Mouse (Mus musculus) embryonic facial prominence, embryonic 15.5 days (tissue): ENCODE measurements around the gene Abcc4. TPM values are rescaled to one million over a fixed set of nuclear protein-coding genes. Genes with fewer than 3 reads are reported as not detected.

Source experiments
- ATAC-seq: fragments of 200-750 bp; cut with Nextera tagmentation; 2 replicates; pipeline ENCODE4 v1.8.0; 2017; ENCODE audit warnings: low read depth, moderate TSS enrichment; ENCODE audit not compliant: insufficient number of reproducible peaks, low FRiP score, low TSS enrichment
- H3K27ac ChIP-seq: fragments of 300-500 bp; sonication (generic); replicated peaks from 2 replicates; pipeline ENCODE4 v1.5.1; 2015; ENCODE audit warnings: mild to moderate bottlenecking, inconsistent platforms
- H3K27me3 ChIP-seq: fragments of 300-500 bp; sonication (generic); 2 replicates; pipeline ENCODE4 v1.6.1; 2015; ENCODE audit warnings: inconsistent platforms
- H3K36me3 ChIP-seq: fragments of 300-500 bp; sonication (generic); 2 replicates; pipeline ENCODE4 v1.6.1; 2015; ENCODE audit warnings: mild to moderate bottlenecking, inconsistent platforms
- H3K4me1 ChIP-seq: fragments of 300-500 bp; sonication (generic); 2 replicates; pipeline ENCODE4 v1.6.1; 2015; ENCODE audit warnings: inconsistent platforms
- H3K4me2 ChIP-seq: fragments of 300-500 bp; sonication (generic); replicated peaks from 2 replicates; pipeline ENCODE4 v1.6.1; 2015; ENCODE audit warnings: mild to moderate bottlenecking, inconsistent platforms
- H3K4me3 ChIP-seq: fragments of 300-500 bp; sonication (generic); replicated peaks from 2 replicates; pipeline ENCODE4 v1.5.1; 2015; ENCODE audit warnings: mild to moderate bottlenecking, inconsistent platforms
- H3K9ac ChIP-seq: fragments of 300-500 bp; sonication (generic); 2 replicates; pipeline ENCODE4 v1.6.1; 2015; ENCODE audit warnings: inconsistent platforms
- H3K9me3 ChIP-seq: fragments of 300-500 bp; sonication (generic); replicated peaks from 2 replicates; pipeline ENCODE4 v1.6.1; 2016; ENCODE audit warnings: inconsistent platforms
- WGBS: fragments of 180-500 bp; shearing (Covaris S2); methylation state at CpG from one replicate; pipeline ENCODE4 v1.1.7; 2015; 5-methylcytosine and 5-hydroxymethylcytosine counted together
- polyA plus RNA-seq: library from polyadenylated mRNA; unstranded; fragments of >200 nt; fragmentation: Nextera tagmentation; extraction: Ambion mirVana; gene quantifications from 2 replicates; pipeline ENCODE4 v1.2.1, GENCODE M21; 2015

The Abcc4 gene
- polyA plus RNA-seq, 1 experiment from 2014 or later = 4.3 TPM

DNA sequence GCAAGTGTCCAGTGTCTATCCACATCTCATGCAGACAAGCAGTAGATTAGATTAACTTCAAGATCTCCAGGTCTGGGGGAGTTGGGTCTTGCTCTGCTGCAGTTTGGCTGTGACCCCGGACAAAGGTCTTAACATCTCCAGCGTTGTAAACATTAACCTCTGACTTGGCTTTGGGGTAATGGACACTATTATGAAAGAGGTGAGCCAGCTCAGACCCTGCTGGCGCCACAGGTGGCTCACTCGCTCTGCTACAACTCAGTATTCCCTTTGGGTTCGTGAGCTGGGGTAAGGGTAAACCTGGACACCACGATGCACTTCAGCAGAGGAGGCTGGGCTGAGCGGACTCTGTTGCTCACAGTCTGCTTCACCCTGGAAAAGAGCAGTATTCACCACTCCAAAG, 11.7 kb downstream of the Abcc4 start:
- no peaks in the 10 kb centered on the region for H3K27me3 ChIP-seq
- WGBS = 85% methylated on average over 7 of the region's 7 CpGs
- no peak overlapping the region for H3K4me3 ChIP-seq
- peaks cover 7% of the 10 kb centered on the region for H3K4me1 ChIP-seq
- H3K9ac ChIP-seq = no peak overlapping the region
- no peaks in the 10 kb centered on the region for H3K9me3 ChIP-seq
- no peak for ATAC-seq
- no peaks in the 10 kb centered on the region for H3K36me3 ChIP-seq
- H3K4me2 ChIP-seq = no peak overlapping the region
- no peak overlapping the region for H3K27ac ChIP-seq

DNA sequence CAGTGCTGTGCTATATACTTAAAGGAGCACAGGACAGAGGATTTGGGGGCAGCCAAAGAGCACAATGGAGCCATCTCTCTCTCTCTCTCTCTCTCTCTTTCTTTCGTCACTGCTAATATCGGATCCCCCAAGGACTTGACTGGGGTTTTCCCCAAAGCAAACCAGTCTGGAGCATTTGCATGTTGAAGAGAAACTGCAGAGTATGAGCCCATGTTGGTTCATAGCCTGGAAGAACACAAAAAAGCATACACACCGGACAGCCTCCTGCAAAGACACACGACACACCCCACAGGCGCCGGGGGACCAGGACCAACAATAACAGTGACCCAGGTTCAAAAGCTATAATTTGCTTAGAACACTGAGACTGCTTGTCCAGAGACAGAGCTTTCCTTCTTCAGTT, 14.1 kb downstream of the Abcc4 start:
- 65% methylated on average over 6 of the region's 6 CpGs for WGBS
- H3K4me2 ChIP-seq = no peak overlapping the region
- no peaks in the 10 kb centered on the region for H3K36me3 ChIP-seq
- no peaks in the 10 kb centered on the region for H3K27me3 ChIP-seq
- no peaks in the 10 kb centered on the region for H3K9me3 ChIP-seq
- no peak for ATAC-seq
- no peak overlapping the region for H3K9ac ChIP-seq
- no peak overlapping the region for H3K4me3 ChIP-seq
- no peak overlapping the region for H3K27ac ChIP-seq
- H3K4me1 ChIP-seq = peaks cover 7% of the 10 kb centered on the region

DNA sequence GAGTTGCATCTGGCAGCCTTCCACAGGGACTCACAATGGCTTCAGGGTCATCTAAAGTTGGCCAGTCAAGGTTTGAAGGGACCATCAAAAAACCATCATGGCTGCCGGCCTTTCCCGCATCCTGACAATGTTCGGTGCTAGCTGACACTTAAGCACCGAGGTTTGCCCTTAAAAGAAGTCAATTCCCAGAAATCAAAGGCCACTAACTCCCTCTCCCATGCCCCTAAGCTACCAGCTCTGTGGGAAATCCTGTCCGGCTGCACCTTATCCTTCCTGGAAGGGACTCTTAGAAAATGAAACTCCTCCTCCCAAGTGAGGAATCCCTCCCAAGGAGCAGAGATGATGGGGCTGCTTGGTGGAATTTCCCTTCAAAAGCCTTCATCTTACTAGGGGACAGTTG, 14.6 kb downstream of the Abcc4 start:
- Histone ChIP-seq H3K4me1 (peaks cover 7% of the 10 kb centered on the region), H3K9me3 (no peaks in the 10 kb centered on the region), H3K27ac (0 out of 2 replicates have a peak overlapping the region, but pooled peaks have one; percentile 14), H3K9ac (no peak overlapping the region), H3K4me2 (no peak overlapping the region), H3K4me3 (no peak overlapping the region), H3K27me3 (no peaks in the 10 kb centered on the region), H3K36me3 (no peaks in the 10 kb centered on the region)
- WGBS = 80% methylated on average over 5 of the region's 5 CpGs
- no peak for ATAC-seq

DNA sequence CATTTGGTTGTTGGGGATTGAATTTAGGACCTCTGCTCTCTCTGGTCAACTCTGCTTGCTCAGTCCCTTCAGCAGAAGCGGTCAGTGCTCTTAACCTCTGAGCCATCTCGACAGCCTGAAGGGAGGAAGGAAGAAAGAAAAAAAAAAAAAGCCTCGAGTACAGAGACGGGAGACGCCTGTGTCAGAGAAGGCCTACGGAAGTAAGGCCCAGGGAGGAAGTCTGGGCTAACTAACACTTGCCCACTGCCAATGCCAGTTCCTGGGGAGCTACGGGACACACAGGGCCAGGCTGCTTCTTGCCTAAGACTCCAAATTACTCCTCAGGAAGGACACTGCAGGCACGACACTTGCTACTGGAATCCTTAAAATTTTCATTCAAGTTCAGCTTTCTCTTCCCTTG, 15.1 kb downstream of the Abcc4 start:
- Histone ChIP-seq H3K27me3 (no peaks in the 10 kb centered on the region), H3K9ac (no peak overlapping the region), H3K27ac (0 out of 2 replicates have a peak overlapping the region, but pooled peaks have one; percentile 14), H3K9me3 (no peaks in the 10 kb centered on the region), H3K36me3 (no peaks in the 10 kb centered on the region), H3K4me3 (no peak overlapping the region), H3K4me1 (peaks cover 7% of the 10 kb centered on the region), H3K4me2 (no peak overlapping the region)
- ATAC-seq = no peak
- WGBS = 64% methylated on average over 8 of the region's 8 CpGs

DNA sequence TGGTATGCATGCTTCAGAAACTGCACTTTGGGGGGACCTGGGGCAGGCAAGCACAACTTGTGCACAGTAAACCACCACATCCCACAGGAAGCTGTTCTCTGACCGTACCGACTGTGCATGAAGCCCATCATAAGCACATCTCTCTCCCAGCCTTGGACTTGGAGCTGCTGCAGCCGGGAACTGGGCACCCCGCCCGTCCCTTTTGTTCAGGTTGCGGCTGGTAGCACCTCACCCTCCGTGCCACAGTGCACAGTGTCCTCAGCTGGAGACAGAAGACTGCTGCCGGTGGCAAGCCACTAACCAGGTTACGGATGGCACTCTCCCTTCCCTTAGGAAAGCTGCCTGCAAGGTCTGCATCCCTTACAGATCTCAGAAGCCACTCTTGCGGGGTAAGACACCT, 15.7 kb downstream of the Abcc4 start:
- peaks cover 7% of the 10 kb centered on the region for H3K4me1 ChIP-seq
- 0 out of 2 replicates have a peak overlapping the region, but pooled peaks have one; percentile 7 for H3K27ac ChIP-seq

DNA sequence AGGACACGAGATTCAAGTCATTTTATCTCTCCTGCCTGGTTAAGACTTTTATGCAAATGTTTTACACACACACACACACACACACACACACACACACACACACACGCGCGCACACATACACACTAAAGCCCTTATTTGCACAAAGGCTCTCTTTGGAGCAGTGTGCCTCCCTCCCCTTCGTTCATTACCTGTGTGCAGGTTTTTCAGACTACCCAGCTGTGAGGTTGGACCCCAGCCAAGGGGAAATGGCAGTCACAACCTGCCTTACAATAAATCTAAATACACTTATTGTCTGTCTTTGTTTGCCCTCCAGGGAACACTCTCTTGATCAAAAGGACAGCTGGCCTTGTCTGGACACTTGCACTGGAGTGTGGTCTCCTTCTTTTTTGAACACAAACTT, 17.4 kb downstream of the Abcc4 start:
- Histone ChIP-seq H3K4me3 (no peak overlapping the region), H3K4me2 (no peak overlapping the region), H3K27me3 (no peaks in the 10 kb centered on the region), H3K9me3 (no peaks in the 10 kb centered on the region), H3K27ac (peak overlapping the region; percentile 51; the same call in 1 of the 2 replicates), H3K4me1 (peaks cover 7% of the 10 kb centered on the region), H3K9ac (no peak overlapping the region), H3K36me3 (no peaks in the 10 kb centered on the region)
- no peak for ATAC-seq
- 63% methylated on average over 5 of the region's 5 CpGs for WGBS

More for the DNA sequence above, 15.7 kb downstream of the Abcc4 start:
- WGBS = 76% methylated on average over 10 of the region's 10 CpGs
- ATAC-seq = no peak
- H3K4me3 ChIP-seq = no peak overlapping the region
- no peak overlapping the region for H3K9ac ChIP-seq
- H3K27me3 ChIP-seq = no peaks in the 10 kb centered on the region
- H3K4me2 ChIP-seq = no peak overlapping the region
- no peaks in the 10 kb centered on the region for H3K36me3 ChIP-seq
- H3K9me3 ChIP-seq = no peaks in the 10 kb centered on the region

DNA sequence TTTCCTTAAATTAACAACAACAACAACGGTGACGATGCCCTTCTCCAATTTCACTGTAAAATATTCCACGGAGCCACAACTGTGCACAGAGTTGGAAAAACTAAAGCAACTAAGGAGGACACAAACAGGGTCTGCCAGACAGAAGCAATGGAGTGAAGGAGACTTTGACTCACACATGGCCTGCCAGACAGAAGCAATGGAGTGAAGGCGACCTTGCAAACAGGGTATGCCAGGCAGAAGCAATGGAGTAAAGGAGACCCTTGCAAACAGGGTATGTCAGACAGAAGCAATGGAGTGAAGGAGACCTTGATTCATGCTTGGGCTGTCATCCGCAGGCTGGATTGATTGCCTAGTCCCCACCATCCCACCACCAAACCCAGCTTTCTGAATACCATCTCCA, 19.2 kb downstream of the Abcc4 start:
- no peaks in the 10 kb centered on the region for H3K9me3 ChIP-seq
- H3K4me1 ChIP-seq = peaks cover 11% of the 10 kb centered on the region
- ATAC-seq = no peak
- H3K4me3 ChIP-seq = no peak overlapping the region
- H3K9ac ChIP-seq = no peak overlapping the region
- H3K4me2 ChIP-seq = 0 out of 2 replicates have a peak overlapping the region, but pooled peaks have one; percentile 12
- no peaks in the 10 kb centered on the region for H3K27me3 ChIP-seq
- no peaks in the 10 kb centered on the region for H3K36me3 ChIP-seq
- WGBS = 47% methylated on average over 5 of the region's 5 CpGs
- 0 out of 2 replicates have a peak overlapping the region, but pooled peaks have one; percentile 2 for H3K27ac ChIP-seq

DNA sequence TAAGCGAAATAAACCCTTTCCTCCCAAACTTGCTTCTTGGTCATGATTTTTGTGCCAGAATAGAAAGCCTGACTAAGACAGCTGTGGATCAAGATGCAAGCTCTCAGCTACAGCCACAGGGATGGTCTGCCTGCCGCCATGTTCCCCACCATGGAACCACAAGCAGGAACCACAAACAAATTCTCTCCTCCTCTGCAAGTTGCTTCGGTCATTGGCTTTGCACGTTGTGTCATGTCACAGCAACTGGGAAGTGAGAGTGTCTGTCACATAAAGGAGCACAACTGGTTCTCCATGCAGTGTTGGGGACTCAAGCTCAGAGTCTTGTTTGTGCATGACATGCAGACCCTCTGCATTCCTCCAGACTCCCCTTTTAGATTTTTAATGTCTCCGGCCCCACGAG, 20.4 kb downstream of the Abcc4 start:
- Histone ChIP-seq H3K4me3 (no peak overlapping the region), H3K27me3 (no peaks in the 10 kb centered on the region), H3K4me2 (no peak overlapping the region), H3K9me3 (no peaks in the 10 kb centered on the region), H3K27ac (no peak overlapping the region), H3K4me1 (peaks cover 11% of the 10 kb centered on the region), H3K9ac (no peak overlapping the region), H3K36me3 (no peaks in the 10 kb centered on the region)
- WGBS = 78% methylated on average over 6 of the region's 6 CpGs
- no peak for ATAC-seq

DNA sequence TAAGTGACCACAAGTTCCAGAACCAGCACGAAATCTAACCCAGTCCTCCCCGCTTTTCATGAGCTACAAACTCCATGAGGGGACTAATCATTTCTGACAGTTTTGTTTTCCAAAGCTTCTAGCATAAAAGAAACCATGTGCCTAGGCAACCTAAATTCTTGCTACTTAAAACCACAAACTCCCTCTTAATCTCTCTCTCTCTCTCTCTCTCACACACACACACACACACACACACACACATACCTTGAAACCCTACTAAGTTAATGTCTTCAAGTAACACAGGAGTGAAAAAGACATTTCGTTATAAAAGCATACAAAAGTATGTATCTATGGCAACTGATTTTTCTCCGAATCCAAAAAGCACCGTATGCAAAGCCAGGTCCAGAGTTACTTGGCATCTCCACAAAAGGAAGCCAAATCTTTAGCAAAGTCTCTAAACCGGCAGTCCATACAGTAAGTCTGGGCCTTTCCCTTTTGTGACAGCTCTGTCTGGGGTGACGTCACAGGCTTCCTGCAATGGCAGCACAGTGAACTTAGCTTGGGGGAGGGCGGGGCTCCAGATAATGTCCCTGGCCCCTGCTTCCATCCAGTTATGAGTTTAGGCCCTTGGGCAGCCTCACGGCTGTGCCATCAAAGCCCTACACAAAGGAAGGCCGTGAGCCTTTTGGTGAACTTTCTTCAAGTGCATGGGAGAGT, 23.5 kb downstream of the Abcc4 start:
- Histone ChIP-seq H3K9me3 (no peaks in the 10 kb centered on the region), H3K9ac (no peak overlapping the region), H3K4me1 (0 out of 2 replicates have a peak, but pooled peaks cover 4% of the 10 kb centered on the region), H3K4me3 (no peak overlapping the region), H3K27me3 (no peaks in the 10 kb centered on the region), H3K27ac (no peak overlapping the region), H3K4me2 (no peak overlapping the region), H3K36me3 (no peaks in the 10 kb centered on the region)
- no peak for ATAC-seq
- 42% methylated on average over 10 of the region's 10 CpGs for WGBS

- H3K27ac ChIP-seq = no peak overlapping the region
- H3K4me3 ChIP-seq = no peak overlapping the region
- 47% methylated on average over 8 of the region's 8 CpGs for WGBS
- H3K9me3 ChIP-seq = no peaks in the 10 kb centered on the region
- no peak overlapping the region for H3K9ac ChIP-seq
- ATAC-seq = no peak
- no peak overlapping the region for H3K4me2 ChIP-seq
- H3K27me3 ChIP-seq = no peaks in the 10 kb centered on the region
- H3K4me1 ChIP-seq = 0 out of 2 replicates have a peak, but pooled peaks cover 4% of the 10 kb centered on the region
- no peaks in the 10 kb centered on the region for H3K36me3 ChIP-seq
These were observed 24.9 kb downstream of the Abcc4 start for GRCm38 (mm10) chr14:118681087-118681486.

DNA sequence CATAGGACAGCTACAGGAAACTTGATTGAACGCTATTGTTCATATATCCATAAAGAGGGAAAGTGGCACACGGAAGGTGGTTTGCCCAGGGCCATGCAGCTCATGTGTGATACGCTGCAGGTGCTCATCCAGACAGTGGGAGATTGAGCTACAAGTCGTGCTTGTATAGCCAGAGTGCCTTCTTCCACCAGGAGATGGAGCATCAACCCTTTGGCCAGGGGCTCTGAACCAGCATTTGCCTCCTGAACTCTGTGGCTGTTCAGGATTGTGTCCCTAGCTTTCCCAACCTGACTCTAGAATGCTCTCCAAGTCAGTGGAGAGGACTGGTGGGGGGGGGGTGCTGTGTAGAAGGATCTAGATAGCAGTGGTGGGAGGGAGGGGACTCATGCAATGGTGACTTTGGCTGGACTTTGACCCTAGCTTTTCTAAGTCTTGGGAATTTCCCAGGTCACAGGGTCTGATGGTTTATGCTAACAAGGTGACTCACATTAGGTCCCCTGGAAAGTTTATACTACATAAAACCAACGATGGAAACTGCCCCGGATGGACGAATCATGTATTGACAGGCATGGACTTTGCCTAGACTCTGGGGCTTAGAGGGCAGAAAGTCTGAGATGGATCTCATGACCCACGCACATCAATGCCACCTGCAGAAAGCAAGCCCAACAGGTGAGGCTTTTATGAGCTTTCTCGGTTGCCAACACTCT, 27.6 kb downstream of the Abcc4 start:
- H3K9ac ChIP-seq = no peak overlapping the region
- no peak overlapping the region for H3K4me3 ChIP-seq
- H3K27ac ChIP-seq = no peak overlapping the region
- no peaks in the 10 kb centered on the region for H3K36me3 ChIP-seq
- no peaks in the 10 kb centered on the region for H3K9me3 ChIP-seq
- no peak for ATAC-seq
- 88% methylated on average over 9 of the region's 9 CpGs for WGBS
- H3K4me2 ChIP-seq = no peak overlapping the region
- H3K4me1 ChIP-seq = 0 out of 2 replicates have a peak, but pooled peaks cover 7% of the 10 kb centered on the region
- no peaks in the 10 kb centered on the region for H3K27me3 ChIP-seq
